Mouse (Mus musculus) kidney, adult 9 months (tissue): ENCODE results near the gene Fnip1.

ENCODE experiments used
- DNase-seq: peaks from one replicate; pipeline ENCODE4 v3.0.0; 2022

Fnip1 gene

DNA sequence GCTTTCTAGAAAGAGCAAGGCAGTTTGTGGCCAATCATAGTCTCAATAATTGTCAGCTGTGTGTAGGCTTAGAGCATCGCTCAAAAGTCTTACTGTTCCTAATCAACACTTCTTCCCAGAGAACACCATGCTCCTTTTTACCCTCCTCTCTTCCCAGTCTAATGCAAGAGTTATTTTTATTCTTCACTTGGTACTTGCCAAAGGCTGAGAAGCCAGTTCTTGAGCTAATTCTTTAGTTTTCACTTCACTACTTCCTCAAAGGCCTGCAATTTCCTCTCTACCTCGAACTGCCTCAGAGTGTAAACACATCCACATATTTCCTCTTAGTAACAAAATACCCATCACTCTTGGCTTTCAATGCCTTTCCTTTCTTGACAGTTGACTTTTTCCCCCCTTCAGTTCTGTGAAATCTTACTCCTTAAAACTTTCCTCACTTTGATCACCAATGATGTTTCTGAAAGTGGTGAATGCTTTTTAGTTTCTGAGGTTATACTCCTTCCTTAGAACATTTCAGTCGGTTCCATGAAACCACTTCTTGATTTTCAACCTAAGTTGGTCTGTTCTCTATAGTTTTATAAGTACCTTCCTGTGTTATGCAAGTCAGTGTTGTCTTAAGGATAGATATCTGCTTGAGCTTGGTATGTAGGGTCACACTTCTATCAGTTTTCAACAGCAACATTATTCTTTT, 26.7 kb downstream of the Fnip1 start:
- peak; percentile 17 for DNase-seq

DNA sequence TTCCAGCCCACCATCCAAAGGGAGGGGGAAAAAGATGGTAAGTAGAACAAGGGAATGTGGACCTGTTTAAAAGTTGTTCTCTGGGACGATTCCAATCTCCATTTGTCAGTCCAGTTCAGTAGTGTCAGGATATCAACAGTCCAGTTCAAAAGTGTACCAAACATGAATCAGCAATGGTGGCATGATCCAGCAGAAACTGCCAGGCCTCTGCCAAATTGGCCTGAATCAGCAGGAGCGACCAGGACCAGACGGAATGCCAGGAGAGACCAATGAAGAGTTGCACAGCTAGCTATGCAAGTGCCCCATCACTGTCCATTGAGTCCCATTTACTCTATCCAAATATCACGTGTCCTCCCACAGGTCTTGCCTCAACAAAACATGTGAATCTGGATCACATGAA, 34.2 kb downstream of the Fnip1 start:
- no peak for DNase-seq

DNA sequence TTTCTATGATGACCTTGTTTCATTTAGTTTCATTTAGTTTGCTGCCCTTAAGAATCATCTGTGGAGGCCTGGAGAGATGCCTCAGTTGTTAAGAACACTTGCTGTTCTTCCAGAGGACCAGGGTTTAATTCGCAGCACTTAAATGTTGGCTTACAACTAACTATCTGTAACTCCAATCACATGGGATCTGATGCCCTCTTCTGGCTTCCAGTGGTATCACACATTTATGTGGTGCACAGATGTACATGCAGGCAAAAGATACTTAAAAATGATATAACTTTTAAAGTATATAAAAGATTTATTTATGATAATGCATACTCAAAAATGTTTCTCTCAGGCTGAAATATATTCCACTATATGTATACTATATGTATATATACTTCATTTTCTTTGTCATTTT, 40.4 kb downstream of the Fnip1 start:
- DNase-seq = peak; percentile 14

DNA sequence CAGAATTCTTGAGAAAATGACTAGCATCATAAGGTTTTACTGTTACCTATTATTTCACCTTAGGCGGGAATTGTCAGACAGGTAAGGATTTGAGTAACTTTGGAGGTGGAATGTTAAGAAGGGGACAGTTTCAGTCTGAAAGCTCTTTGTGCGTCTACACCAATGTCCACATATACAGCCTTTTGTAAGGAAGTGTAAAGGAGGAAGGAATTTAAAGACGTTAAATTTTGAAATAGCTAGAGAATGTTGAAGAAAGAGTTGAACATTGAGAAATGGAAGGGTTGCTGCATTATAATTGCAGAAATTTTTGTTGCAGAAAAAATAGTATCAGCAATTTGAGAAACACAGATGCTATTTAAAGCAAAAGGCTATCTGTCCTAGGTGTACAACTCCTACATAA, 48.0 kb downstream of the Fnip1 start:
- no peak for DNase-seq

DNA sequence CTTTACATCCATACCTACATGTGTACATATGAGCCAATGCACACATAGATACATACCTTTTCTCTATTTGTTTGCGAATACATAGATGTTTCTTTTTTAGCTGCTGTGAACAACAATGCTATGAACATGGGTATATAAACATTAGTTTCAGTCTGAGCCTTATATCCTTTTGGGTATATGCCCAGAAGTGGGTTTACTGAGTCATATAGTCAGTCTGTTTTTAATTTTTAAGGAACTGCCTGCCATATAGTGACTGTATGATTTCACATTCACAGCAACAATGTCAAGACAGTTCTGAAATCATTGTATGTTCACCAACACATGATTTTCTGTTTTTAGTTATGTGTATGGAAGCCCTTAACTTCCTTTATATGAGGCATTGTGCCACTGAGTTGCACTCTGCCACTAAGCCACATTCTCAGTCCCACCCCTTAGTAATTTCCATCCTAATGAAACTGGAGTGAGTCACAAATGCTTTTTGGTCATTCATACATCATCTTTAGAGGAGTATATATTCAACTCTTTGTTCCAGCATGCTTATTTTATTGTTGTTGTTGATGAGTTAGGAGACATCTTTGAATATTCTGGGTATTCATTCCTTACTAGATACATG, 54.1 kb downstream of the Fnip1 start:
- no peak for DNase-seq

DNA sequence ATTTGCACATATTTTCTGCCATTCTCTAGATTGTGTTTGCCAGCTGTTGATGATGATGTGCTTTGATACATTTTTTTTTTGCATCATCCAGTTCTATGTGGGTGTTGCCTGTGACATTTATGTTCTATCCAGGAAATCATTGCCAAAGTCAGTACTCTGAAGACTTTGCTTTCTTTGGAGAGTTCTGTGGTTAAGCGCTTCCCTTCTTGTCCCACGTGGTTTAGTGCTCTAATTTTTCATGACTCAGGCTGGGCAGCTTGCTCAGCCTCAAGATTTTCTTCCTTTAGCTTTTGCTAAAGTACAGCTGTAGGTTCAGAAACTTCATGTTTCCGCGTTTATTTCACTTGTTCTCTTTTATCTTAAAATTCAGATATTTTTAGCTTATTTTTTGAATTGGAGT, 54.6 kb downstream of the Fnip1 start:
- DNase-seq = peak; percentile 8

DNA sequence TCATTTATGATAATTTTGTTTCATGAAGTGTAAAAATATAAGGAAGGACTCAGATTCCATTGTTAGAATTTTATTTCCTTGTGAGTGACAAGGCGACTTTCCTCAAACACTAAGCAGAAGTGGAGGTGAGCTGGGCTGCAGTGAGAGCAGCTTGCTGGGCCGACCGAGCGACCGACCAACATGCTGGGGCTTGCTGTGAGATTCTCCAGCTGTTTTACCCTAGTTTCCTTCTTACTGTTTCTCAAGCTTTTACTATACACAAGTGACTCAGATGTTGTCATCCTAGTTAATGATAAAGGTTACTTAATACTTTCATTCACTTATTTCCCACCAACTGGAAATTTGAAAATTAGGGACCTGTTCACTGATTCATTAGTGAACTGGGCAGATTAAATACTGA, 61.8 kb downstream of the Fnip1 start:
- DNase-seq = no peak

DNA sequence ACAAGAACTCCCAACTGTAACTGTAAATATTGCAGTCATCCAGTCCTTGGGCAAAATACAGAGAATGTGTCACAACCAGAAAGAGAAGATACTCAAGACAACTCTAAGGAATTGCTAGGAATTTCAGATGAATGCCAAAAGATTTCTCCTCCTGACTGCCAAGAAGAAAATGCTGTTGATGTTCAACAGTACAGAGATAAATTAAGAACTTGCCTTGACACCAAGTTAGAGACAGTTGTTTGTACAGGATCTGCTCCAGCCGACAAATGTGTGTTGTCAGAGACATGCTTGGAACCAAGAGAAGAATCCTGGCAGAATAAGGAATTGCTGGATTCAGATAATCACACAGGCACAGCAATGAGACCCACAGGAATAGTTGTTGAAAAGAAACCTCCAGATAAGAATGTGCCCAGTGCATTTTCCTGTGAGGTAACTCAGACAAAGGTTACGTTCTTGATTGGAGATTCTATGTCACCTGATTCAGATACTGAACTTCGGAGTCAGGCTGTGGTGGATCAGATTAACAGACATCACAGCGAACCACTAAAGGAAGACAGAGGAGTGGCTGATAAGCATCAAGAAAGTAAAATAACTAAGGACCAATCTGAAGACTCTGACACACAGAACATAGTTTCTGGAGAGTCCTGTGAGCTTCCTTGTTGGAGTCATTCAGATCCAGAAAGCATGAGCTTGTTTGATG, 64.7 kb downstream of the Fnip1 start:
- peak; percentile 34 for DNase-seq

DNA sequence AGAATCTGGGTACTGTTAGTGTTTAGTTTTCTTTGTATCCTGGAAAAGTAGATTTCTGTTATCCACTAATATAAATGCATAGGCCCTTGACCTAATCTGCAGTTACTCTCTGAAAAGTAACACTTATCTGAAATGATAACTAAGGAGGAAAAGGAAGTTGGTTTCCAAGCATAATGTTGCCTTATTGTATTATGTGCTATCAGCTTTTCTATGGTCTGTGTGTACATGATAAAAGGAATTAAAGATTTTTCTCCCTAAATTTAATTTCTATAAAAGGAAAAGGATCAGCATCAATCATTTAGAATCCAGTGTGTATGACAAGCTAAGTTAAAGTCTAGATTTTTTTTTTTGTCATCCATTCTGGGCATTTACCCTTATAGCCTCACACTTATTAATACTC, 75.6 kb downstream of the Fnip1 start:
- DNase-seq = no peak

DNA sequence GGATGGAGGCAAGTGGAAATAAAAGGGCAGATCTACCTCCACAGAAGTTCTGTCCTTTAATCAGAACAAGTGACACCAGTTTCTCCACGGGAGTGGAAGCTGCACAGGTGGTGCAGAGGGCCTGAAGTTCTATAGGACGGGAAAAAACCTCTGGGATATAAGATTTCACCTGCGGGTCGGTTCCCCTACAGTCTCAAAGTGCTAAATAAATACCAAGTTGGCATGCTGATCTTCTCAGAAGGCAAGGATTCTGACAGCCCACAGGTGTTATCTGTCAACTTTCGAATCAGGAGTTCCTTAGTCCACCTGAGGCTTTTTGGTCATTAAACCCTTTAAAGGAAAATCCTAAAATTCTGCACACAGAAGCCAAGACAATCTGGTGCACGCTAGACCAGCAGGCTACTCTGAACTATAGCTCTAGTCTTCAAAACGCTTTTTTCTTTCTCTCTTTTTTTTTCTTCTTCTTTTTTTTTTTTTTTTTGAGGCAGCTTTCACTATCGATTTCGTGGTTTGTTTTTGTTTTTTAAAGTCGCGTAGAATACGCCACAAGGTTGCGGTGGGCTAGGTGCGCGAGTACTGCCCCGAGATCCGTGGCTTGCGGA, 84.0 kb downstream of the Fnip1 start:
- DNase-seq = peak; percentile 34

DNA sequence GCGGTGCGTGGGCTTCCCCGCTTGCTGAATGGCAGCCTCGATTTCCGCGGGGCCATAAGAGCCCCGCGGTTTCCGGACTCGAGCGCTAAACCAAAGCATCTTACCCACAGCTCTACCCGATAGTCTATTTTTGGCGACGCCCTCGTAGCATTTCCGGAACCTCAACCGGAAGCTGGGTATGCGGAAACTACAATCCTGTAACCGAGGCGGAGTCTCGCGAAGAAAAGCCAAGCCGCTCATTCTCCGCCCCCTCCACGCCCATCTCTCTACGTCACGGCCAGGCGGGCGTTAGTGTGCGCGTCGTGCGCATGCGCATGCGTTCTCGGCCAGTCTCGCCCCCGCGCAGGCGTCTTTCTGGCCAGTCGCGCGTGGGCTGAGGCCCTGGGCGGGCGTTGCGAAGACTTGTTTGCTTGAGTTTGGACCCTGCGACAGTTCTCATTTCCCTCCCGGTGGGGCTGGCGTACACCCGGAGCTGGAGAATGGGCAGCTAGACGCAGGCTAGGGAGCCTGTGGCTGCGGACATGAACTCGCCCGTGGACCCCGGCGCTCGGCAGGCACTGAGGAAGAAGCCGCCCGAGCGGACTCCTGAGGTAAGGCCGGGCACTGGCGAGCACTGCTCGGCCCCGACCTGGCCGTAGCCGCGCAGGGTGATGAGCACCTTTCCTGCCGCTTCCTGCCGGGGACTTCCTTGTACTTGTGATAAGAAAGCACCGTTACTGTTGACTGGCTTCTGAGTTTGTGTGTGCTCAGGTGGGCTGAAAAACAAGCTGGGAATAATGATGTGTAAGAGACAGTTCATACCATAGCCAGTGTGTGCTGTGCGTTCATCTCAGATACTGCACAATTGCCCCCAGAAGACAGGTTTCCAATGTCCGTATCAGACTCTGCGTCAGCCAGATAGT, 84.8 kb downstream of the Fnip1 start, which contains the start of gene Rapgef6:
TSS of gene Rapgef6 (plus strand) at position 319 of the 902 bp plus-strand sequence.
- DNase-seq = peak; percentile 99

DNA sequence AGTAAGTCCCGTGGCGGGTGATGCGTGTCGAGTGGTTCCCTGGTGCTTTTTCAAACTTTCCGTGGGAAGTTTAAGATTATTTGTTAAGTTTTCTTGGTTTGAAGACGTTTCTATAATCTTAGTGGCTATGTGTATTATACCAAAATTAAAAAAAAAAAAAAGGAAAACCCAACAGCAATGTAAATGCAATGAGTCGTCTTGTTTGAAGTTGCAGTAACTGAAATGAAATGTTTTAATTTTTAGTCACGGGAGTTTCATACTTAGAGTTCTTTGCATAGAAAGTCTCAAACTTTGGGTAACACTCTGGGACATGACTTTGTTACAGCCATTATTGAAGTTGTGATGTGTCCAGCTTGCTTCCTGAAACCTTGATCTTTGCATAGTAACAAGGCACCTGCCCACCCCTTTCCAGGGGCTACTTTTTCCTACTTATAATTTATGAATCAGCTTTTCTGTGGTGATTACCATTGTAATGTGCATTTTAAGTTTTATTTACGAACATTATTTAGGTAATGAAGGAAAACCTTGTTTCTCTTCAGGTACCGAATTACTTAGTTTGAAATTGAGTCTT, 85.5 kb downstream of the Fnip1 start:
- DNase-seq = no peak

DNA sequence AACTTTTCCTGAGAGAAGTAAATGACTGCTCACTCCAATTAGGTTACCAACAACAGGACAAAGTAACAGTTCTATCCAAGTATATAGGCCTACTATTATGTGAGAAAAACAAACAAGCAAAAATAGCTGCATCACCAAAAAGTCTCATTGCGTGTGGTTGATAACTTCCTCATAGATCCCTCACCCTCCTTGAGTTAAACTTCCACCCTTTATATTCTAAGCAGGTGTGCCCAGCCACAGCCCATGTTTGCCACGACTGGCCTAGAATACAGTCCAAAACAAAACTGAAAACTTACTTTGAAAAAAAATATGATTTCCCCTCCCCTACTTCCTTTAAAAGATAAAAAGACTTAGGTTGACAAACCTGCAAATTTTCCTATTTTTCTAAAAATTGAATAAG, 90.0 kb downstream of the Fnip1 start:
- no peak for DNase-seq

DNA sequence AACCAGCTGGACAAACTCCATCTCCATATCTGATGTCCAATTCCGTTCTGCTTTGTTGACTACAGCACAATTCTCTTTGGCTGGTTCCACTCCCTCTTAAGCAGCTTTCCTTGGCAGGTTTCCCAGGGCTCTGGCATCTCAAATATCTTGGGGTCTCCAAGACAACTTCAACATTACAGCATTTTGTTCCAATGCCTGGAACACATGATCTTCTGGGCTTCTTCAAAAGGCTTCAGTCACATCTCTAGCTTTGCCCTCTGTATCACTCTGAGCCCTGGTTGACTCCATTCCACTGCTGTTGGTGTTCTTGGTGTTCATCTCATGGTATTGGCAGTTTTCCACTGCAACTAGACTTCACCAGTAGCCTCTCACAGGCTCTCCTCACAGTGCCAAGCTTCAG, 92.4 kb downstream of the Fnip1 start:
- DNase-seq = peak; percentile 55

DNA sequence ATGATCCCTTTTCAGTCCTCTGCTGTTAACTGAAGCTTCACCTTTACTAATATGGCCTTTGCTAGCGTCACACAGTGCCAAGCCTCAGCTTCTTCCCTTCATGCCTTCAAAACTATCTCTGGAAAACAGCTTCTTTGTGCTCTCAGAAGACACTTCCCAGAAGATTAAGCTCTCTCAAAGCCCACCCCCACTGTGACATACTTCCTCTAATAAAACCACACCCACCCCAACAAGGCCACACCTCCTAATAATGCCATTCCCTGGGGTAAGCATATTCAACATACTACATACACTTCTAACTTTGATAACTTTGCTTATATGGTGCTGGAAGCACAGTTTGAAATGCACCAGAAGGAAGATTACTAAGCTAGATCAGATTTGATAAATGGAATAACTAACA, 92.9 kb downstream of the Fnip1 start:
- DNase-seq = no peak

DNA sequence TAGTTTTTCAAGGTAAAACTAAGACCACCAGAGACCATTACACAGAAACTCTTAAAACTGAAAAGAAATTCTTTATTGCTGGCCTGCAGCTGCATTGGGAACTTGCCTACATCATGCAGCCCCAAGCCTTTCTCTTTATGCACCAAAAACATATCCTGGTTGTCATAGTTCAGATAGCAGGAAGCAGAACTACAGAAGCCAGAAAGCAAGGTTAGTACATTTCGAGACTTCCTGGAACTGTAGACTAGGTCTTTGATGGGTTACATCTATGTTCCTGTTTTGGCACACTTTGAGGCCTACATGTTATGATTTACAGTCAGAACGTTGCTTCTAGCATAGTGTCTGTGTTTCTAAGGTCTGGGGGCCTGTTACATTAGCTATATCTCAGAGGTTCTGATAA, 95.8 kb downstream of the Fnip1 start:
- no peak for DNase-seq

DNA sequence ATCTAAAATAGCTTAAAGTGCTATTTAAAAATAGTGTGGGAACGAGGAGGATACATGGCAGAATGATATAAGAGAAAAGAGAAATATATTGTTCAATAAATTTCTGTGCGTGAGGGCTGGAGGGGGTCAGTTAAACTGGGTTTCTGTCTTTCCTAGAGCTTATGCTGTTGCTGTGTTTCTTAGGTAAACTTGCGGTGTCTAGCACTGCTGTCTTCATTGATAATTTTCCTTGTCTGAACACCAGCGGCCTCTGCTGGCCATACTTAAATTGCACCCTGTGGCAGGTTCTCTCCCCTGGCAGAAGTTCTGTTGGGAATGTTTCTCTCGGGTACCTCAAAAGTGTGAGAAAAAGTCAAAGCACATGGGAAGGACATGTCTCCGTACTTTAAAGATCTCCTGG, 96.9 kb downstream of the Fnip1 start:
- DNase-seq = peak; percentile 81

DNA sequence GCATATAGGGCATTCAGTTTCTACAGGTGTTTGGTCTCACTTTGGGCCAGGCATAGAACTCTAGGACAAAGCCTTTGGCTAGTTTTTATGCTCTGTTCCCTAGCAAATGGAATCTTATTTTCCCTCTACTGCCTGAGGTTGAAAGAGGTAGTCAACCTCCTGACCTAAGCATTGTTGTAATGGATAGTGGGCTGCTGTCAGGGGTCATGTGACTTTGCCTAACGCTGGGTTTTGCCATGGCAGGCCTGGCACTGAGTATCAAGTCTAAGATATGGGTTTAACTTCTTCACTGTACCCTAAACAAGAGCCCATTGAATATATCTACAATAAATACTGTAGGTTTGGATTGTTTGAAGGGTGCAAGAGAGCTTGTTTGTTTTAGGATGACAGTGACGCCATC, 101.0 kb downstream of the Fnip1 start:
- DNase-seq = no peak

DNA sequence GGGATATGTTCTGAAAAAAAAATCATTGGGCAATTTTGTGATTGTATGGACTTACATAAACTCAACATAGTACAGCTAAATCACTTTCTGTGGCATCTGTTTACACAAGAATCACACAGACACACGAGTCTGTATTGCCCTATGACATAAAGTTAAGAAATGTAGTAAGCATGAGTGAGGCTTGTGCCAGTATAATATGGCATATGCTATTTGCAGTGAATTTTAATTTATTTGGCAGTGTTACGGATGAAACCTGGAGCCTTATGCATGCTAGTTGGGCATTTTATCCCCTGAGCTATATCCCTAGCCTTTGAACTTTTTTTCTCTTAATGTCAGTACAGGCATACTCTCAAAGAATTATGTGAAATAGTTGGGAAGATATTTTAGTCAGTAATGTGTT, 101.5 kb downstream of the Fnip1 start:
- no peak for DNase-seq

DNA sequence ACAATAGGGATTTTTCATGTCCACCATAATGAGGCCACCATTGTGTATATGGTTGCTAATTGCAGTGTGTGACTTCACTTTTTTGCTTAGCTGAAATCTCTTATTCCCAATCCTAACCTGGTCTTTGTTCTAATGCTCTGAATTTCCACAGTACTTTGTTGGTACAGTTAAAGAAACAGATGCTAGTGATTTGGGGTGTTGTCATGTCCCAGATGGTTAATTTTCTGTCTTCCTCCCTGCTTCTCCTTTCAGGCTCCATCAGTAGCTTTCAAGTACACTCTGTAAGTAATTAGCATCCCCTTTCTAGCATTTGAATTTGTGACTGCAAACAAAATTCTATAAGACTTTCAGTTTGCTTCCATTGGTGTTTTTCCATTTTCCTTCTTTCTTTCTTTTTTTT, 102.3 kb downstream of the Fnip1 start:
- no peak for DNase-seq

DNA sequence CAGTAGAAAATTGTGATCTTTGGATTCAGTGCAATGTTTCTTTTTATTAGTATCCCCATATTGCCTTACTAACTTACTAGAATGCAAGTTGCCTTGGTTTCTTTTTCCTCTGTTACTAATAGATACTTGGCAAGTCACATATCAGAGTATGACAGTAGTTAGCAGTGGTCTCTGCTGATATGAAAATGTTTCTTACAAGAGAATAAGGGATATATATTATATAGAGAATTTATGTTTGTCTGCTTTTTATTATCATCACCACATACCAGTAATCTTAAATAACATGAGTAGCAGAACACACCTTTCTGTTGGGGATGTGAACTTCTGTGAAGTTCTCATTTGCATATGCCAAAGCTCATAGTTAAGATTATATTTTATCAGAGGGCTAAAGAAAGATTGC, 104.4 kb downstream of the Fnip1 start:
- DNase-seq = no peak

DNA sequence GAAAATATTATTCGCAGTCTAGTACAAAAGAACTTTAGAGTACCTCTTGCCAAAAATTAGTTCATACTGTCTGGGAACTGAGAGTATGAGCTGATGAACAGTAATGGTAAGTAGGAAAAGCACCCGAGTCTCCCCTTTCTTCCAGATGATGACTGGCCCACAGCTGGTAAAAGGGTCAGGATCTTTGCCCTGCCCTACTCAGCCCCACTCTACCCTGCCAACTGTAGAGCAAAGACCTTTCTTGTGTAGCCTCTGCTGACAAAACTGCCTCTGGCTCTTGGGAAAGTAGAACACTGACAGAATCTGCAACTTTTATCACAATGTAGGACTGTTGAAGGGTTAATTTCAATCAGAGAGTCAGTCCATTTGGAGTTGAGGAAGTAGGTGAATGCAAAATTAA, 117.0 kb downstream of the Fnip1 start:
- DNase-seq = no peak

DNA sequence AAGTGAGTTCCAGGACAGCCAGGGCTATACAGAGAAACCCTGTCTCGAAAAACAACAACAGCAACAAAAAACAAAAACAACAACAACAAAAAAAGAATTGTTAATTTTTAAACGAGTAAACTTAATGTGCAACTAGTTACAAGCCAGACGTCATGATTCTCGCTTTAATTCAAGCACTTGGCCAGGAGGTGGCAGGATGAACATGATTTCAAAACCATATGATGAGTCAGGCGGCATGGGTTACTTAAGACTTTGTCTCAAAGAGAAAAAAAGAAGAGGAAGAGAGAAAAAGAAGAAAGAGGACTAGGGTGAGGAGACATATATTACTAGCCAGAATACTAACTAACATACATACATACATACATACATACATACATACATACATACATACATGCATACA, 124.8 kb downstream of the Fnip1 start:
- peak; percentile 18 for DNase-seq
